Mouse (Mus musculus) MEL (cell line): Measurements from ENCODE around the gene Sel1l. TPM values are rescaled to one million over a fixed set of nuclear protein-coding genes. Genes with fewer than 3 reads are reported as not detected.

Experiments used
- DNase-seq: peaks from one replicate; pipeline ENCODE4 v3.0.0; 2011; ENCODE audit warnings: low read depth, low spot score
- H3K27ac ChIP-seq: 2 replicates; pipeline ENCODE4 v1.5.1; 2012; ENCODE audit warnings: low read depth, mild to moderate bottlenecking, control low read depth, low read length, moderate library complexity; ENCODE audit not compliant: control insufficient read depth
- H3K27me3 ChIP-seq, 2 experiments: fragments of 150-350 bp in 1 of 2; sonication (generic) in 1 of 2; 2 replicates each; pipeline ENCODE4 v1.6.1; 2012; ENCODE audit warnings: low read length in 2 of 2, mild to moderate bottlenecking in 2 of 2, improper control_type of control experiment in 1 of 2, moderate library complexity in 1 of 2; ENCODE audit not compliant: insufficient read depth in 2 of 2, control insufficient read depth in 1 of 2
- H3K36me3 ChIP-seq, 2 experiments: 2 replicates each; pipeline ENCODE4 v1.6.1; 2012 to 2014; ENCODE audit warnings: low read length in 2 of 2, improper control_type of control experiment in 1 of 2, inconsistent platforms in 1 of 2, mild to moderate bottlenecking in 1 of 2; ENCODE audit not compliant: insufficient read depth in 2 of 2, control insufficient read depth in 1 of 2
- H3K4me1 ChIP-seq, 2 experiments: fragments of 150-350 bp in 1 of 2; sonication (generic) in 1 of 2; 2 replicates each; pipeline ENCODE4 v1.6.1; 2012; ENCODE audit warnings: low read length in 2 of 2, improper control_type of control experiment in 1 of 2, mild to moderate bottlenecking in 1 of 2; ENCODE audit not compliant: insufficient read depth in 2 of 2, control insufficient read depth in 1 of 2
- H3K4me3 ChIP-seq, 2 experiments: fragments of 150-350 bp in 1 of 2; sonication (generic) in 1 of 2; 2 replicates each; pipeline ENCODE4 v1.5.1; 2012; ENCODE audit warnings: low read depth in 2 of 2, low read length in 2 of 2, mild to moderate bottlenecking in 2 of 2, moderate library complexity in 2 of 2, control low read depth in 1 of 2, improper control_type of control experiment in 1 of 2; ENCODE audit not compliant: control insufficient read depth in 1 of 2, insufficient read depth in 1 of 2
- H3K79me2 ChIP-seq: 2 replicates; pipeline ENCODE4 v1.6.1; 2012; ENCODE audit warnings: mild to moderate bottlenecking, low read length, moderate library complexity; ENCODE audit not compliant: control insufficient read depth, poor library complexity, insufficient read depth
- H3K9ac ChIP-seq: 2 replicates; pipeline ENCODE4 v1.6.1; 2012; ENCODE audit warnings: low read depth, mild to moderate bottlenecking, control low read depth, low read length, moderate library complexity; ENCODE audit not compliant: control insufficient read depth, poor library complexity, severe bottlenecking
- H3K9me3 ChIP-seq: fragments of 150-350 bp; sonication (generic); replicated peaks from 2 replicates; pipeline ENCODE4 v1.6.1; 2012; ENCODE audit warnings: mild to moderate bottlenecking, low read length, improper control_type of control experiment, moderate library complexity; ENCODE audit not compliant: insufficient read depth
- BHLHE40 ChIP-seq: IDR thresholded peaks from 2 replicates; pipeline ENCODE4 v1.6.1; 2012; ENCODE audit warnings: low read depth, mild to moderate bottlenecking, inconsistent platforms, low read length, improper control_type of control experiment, borderline replicate concordance
- CHD1 ChIP-seq: IDR thresholded peaks from 2 replicates; pipeline ENCODE4 v1.6.1; 2012; ENCODE audit warnings: low read depth, mild to moderate bottlenecking, inconsistent platforms, low read length, improper control_type of control experiment
- ELF1 ChIP-seq: IDR thresholded peaks from 2 replicates; pipeline ENCODE4 v1.6.1; 2014; ENCODE audit warnings: low read depth, mild to moderate bottlenecking, inconsistent platforms, low read length, improper control_type of control experiment, moderate library complexity
- EP300 ChIP-seq, 2 experiments: IDR thresholded peaks; 2 replicates each; pipeline ENCODE4 v1.6.1; 2011; ENCODE audit warnings: improper control_type of control experiment in 2 of 2, low read length in 2 of 2, low read depth in 1 of 2, mild to moderate bottlenecking in 1 of 2
- ETS1 ChIP-seq: IDR thresholded peaks from 2 replicates; pipeline ENCODE4 v1.6.1; 2012; ENCODE audit warnings: low read depth, mild to moderate bottlenecking, inconsistent platforms, low read length, improper control_type of control experiment, moderate library complexity
- GABPA ChIP-seq: IDR thresholded peaks from 2 replicates; pipeline ENCODE4 v1.6.1; 2012; ENCODE audit warnings: low read depth, mild to moderate bottlenecking, inconsistent platforms, low read length, improper control_type of control experiment, moderate library complexity
- HCFC1 ChIP-seq: IDR thresholded peaks from 2 replicates; pipeline ENCODE4 v1.6.1; 2012; ENCODE audit warnings: low read depth, mild to moderate bottlenecking, inconsistent platforms, low read length, improper control_type of control experiment, moderate library complexity
- MAFK ChIP-seq: IDR thresholded peaks from 2 replicates; pipeline ENCODE4 v1.6.1; 2011; ENCODE audit warnings: low read depth, mild to moderate bottlenecking, low read length, improper control_type of control experiment, borderline replicate concordance
- MAX ChIP-seq: IDR thresholded peaks from 2 replicates; pipeline ENCODE4 v1.6.1; 2011; ENCODE audit warnings: low read length, improper control_type of control experiment
- MAZ ChIP-seq: IDR thresholded peaks from 2 replicates; pipeline ENCODE4 v1.6.1; 2012; ENCODE audit warnings: low read depth, mild to moderate bottlenecking, inconsistent platforms, low read length, improper control_type of control experiment
- MYB ChIP-seq: IDR thresholded peaks from 2 replicates; pipeline ENCODE4 v1.6.1; 2011; ENCODE audit warnings: mild to moderate bottlenecking, low read depth, low read length, improper control_type of control experiment
- NELFE ChIP-seq: IDR thresholded peaks from 2 replicates; pipeline ENCODE4 v1.6.1; 2011; ENCODE audit warnings: low read depth, low read length, improper control_type of control experiment
- NRF1 ChIP-seq: IDR thresholded peaks from 2 replicates; pipeline ENCODE4 v1.6.1; 2014; ENCODE audit warnings: low read depth, mild to moderate bottlenecking, inconsistent platforms, low read length, improper control_type of control experiment, moderate library complexity; ENCODE audit not compliant: poor library complexity, insufficient read depth, severe bottlenecking
- POLR2A ChIP-seq, 2 experiments: IDR thresholded peaks; 2 replicates each; pipeline ENCODE4 v1.6.1; 2011 to 2012; ENCODE audit warnings: low read length in 2 of 2, mild to moderate bottlenecking in 2 of 2, control low read depth in 1 of 2, improper control_type of control experiment in 1 of 2, low read depth in 1 of 2, moderate library complexity in 1 of 2; ENCODE audit not compliant: control insufficient read depth in 1 of 2, insufficient read depth in 1 of 2, poor library complexity in 1 of 2
- POLR2AphosphoS5 ChIP-seq: IDR thresholded peaks from 2 replicates; pipeline ENCODE4 v1.6.1; 2012; ENCODE audit warnings: low read depth, borderline replicate concordance, mild to moderate bottlenecking, inconsistent platforms, low read length, moderate library complexity, mixed read lengths
- RCOR1 ChIP-seq: IDR thresholded peaks from 2 replicates; pipeline ENCODE4 v1.6.1; 2012; ENCODE audit warnings: low read depth, mild to moderate bottlenecking, inconsistent platforms, low read length, improper control_type of control experiment
- SIN3A ChIP-seq: IDR thresholded peaks from 2 replicates; pipeline ENCODE4 v1.6.1; 2012; ENCODE audit warnings: low read length, improper control_type of control experiment, inconsistent platforms
- SMC3 ChIP-seq: IDR thresholded peaks from 2 replicates; pipeline ENCODE4 v1.6.1; 2011; ENCODE audit warnings: low read depth, low read length, improper control_type of control experiment
- TAL1 ChIP-seq: IDR thresholded peaks from 2 replicates; pipeline ENCODE4 v1.6.1; 2012; ENCODE audit warnings: mild to moderate bottlenecking, inconsistent platforms, low read length, moderate library complexity, mixed read lengths
- TBP ChIP-seq: IDR thresholded peaks from 2 replicates; pipeline ENCODE4 v1.8.0; 2011; ENCODE audit warnings: low read depth, low read length, improper control_type of control experiment
- UBTF ChIP-seq: IDR thresholded peaks from 2 replicates; pipeline ENCODE4 v1.6.1; 2012; ENCODE audit warnings: low read depth, mild to moderate bottlenecking, inconsistent platforms, low read length, improper control_type of control experiment, moderate library complexity, borderline replicate concordance; ENCODE audit not compliant: insufficient read depth
- USF1 ChIP-seq: IDR thresholded peaks from 2 replicates; pipeline ENCODE4 v1.6.1; 2014; ENCODE audit warnings: low read depth, mild to moderate bottlenecking, inconsistent platforms, low read length, improper control_type of control experiment, moderate library complexity
- USF2 ChIP-seq, 2 experiments: IDR thresholded peaks; 2 replicates each; pipeline ENCODE4 v1.6.1; 2011 to 2012; ENCODE audit warnings: improper control_type of control experiment in 2 of 2, low read length in 2 of 2, borderline replicate concordance in 1 of 2, inconsistent platforms in 1 of 2, low read depth in 1 of 2, mild to moderate bottlenecking in 1 of 2; ENCODE audit not compliant: insufficient read depth in 1 of 2
- ZC3H11A ChIP-seq: IDR thresholded peaks from 2 replicates; pipeline ENCODE4 v1.6.1; 2012; ENCODE audit warnings: low read depth, mild to moderate bottlenecking, inconsistent platforms, low read length, improper control_type of control experiment
- ZMIZ1 ChIP-seq: IDR thresholded peaks from 2 replicates; pipeline ENCODE4 v1.6.1; 2012; ENCODE audit warnings: low read depth, mild to moderate bottlenecking, inconsistent platforms, low read length, improper control_type of control experiment, moderate library complexity
- ZNF384 ChIP-seq: IDR thresholded peaks from 2 replicates; pipeline ENCODE4 v1.6.1; 2012; ENCODE audit warnings: low read depth, mild to moderate bottlenecking, inconsistent platforms, low read length, improper control_type of control experiment
- polyA plus RNA-seq, 2 experiments: library from polyadenylated mRNA; stranded (reverse) in 1 of 2; unstranded in 1 of 2; fragments of >175 nt in 1 of 2; fragments of >200 nt in 1 of 2; gene quantifications; 2 replicates each; pipeline versions ENCODE4 v1.2.1 to v1.2.4; 2012; ENCODE audit warnings: low replicate concordance in 2 of 2, low read depth in 1 of 2; ENCODE audit not compliant: insufficient read length in 2 of 2, insufficient read depth in 1 of 2, missing spikeins in 1 of 2
- total RNA-seq: library from RNA; depleted of rRNA; stranded (reverse); fragments of 300-350 nt; gene quantifications from 2 replicates; pipeline ENCODE4 v1.2.3, GENCODE M21; 2012

Gene Sel1l
- total and polyA plus RNA-seq, 3 experiments = 32.0 to 299 (median 35.6) TPM

- H3K4me1 ChIP-seq = no peaks in the 10 kb centered on the region
- H3K36me3 ChIP-seq = no peaks in the 10 kb centered on the region
- no peak overlapping the region for H3K4me3 ChIP-seq
- no peak for DNase-seq
- no peak overlapping the region for H3K27ac ChIP-seq
- H3K27me3 ChIP-seq = no peaks in the 10 kb centered on the region; a peak in 1 of 4 replicates
- H3K9me3 ChIP-seq = no peaks in the 10 kb centered on the region
- TF ChIP-seq RCOR1 (no peak), SMC3 (no peak), GABPA (no peak), ZC3H11A (no peak), EP300 (IDR thresholded peaks at IDR 0.05; ENCODE audit: low read depth in 1 of 2, low read length in 2 of 2) (no peak), POLR2AphosphoS5 (no peak), NRF1 (no peak), CHD1 (no peak), UBTF (no peak), USF1 (no peak), ETS1 (no peak), HCFC1 (no peak), MAZ (no peak), POLR2A (IDR thresholded peaks at IDR 0.05; ENCODE audit: control insufficient read depth in 1 of 2, insufficient read depth in 1 of 2, low read depth in 1 of 2, low read length in 2 of 2, poor library complexity in 1 of 2) (no peak), BHLHE40 (no peak), SIN3A (no peak)
- H3K9ac ChIP-seq = no peak overlapping the region
- H3K79me2 ChIP-seq = no peaks in the 10 kb centered on the region
These were observed 89.1 kb downstream of the Sel1l start for GRCm38 (mm10) chr12:91759836-91760235.

DNA sequence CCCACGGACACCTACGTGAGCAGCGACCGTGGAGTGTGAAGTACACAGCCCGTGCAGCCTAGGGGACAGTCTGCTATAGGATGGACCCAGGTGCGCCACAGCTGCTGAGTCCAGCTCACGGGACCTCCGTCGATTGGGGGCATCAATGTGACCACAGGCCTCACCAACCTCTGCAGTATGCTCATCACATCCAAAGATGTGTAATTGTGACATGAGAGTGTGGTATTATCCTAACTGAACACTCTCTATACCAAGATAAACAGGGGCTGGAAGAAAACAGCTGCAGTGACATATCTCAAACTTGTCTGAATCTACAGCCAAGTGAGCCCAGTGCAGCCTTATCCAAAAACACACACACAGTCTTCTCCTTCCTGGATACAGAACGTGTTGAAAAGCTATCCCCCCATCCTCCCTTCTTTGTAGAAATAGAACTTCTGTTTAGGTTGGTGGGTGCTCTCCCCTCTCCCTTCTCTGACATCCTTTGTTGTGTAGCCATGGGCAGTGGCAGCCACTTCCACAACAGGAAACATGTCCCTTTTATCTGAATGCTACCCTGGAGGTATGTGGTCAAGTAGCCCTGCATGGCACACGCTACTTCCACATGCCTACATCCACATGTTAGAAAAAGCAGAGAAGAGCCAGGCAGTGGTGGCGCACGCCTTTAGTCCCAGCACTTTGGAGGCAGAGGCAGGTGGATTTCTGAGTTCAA lies 90.9 kb downstream of the Sel1l start:
- no peak overlapping the region for H3K27ac ChIP-seq
- H3K4me3 ChIP-seq = no peak overlapping the region
- no peaks in the 10 kb centered on the region for H3K4me1 ChIP-seq
- H3K79me2 ChIP-seq = no peaks in the 10 kb centered on the region
- no peaks in the 10 kb centered on the region for H3K36me3 ChIP-seq
- no peaks in the 10 kb centered on the region for H3K9me3 ChIP-seq
- no peak for TF ChIP-seq SMC3
- no peak for TF ChIP-seq USF2 (IDR thresholded peaks at IDR 0.05; ENCODE audit: borderline replicate concordance in 1 of 2, insufficient read depth in 1 of 2, low read depth in 1 of 2, low read length in 2 of 2)
- no peak for TF ChIP-seq GABPA
- no peak for TF ChIP-seq ELF1
- no peak for TF ChIP-seq NRF1
- no peak for TF ChIP-seq RCOR1
- TF ChIP-seq MAZ = no peak
- TF ChIP-seq MYB = no peak
- TF ChIP-seq NELFE = no peak
- no peak for TF ChIP-seq ZNF384
- TF ChIP-seq MAFK = no peak
- TF ChIP-seq UBTF = no peak
- TF ChIP-seq TAL1 = no peak
- TF ChIP-seq ZMIZ1 = no peak
- no peak for TF ChIP-seq TBP
- no peak for TF ChIP-seq MAX
- no peaks in the 10 kb centered on the region; a peak in 1 of 4 replicates for H3K27me3 ChIP-seq
- no peak for DNase-seq
- no peak overlapping the region for H3K9ac ChIP-seq
